Mouse (Mus musculus) embryo, embryonic 10.5 days (tissue): Measurements from ENCODE around the gene Sema5a.
"Not testable (repeated sequence)": the region's sequence is repeated elsewhere in the genome, so short reads cannot be mapped to it uniquely, and the experiment has no call there.

Experiments
- DNase-seq: peaks from one replicate; pipeline ENCODE4 v3.0.0-alpha.2; 2015; ENCODE audit warnings: low spot score

Sema5a gene

GRCm38 (mm10) chr15:32244344-32244955 is at the start of gene Sema5a:
TSS of gene Sema5a (plus strand) at chr15:32244810.
- peak; percentile 86 for DNase-seq

- DNase-seq, result peak; percentile 15
Observed at GRCm38 (mm10) chr15:32198076-32198475, 46.5 kb upstream of the Sema5a start.

GRCm38 (mm10) chr15:32198561-32198960 is 46.0 kb upstream of the Sema5a start:
- DNase-seq, result peak; percentile 18

GRCm38 (mm10) chr15:32203242-32203641 is 41.4 kb upstream of the Sema5a start:
- no peak for DNase-seq

- no peak for DNase-seq
Observed at GRCm38 (mm10) chr15:32204908-32205307, 39.7 kb upstream of the Sema5a start.

- DNase-seq, result not testable (repeated sequence)
Observed at GRCm38 (mm10) chr15:32214687-32215086, 29.9 kb upstream of the Sema5a start.

GRCm38 (mm10) chr15:32223028-32223427 is 21.6 kb upstream of the Sema5a start:
- DNase-seq, result no peak

GRCm38 (mm10) chr15:32225394-32225793 is 19.2 kb upstream of the Sema5a start:
- DNase-seq, result no peak

- DNase-seq, result no peak
Observed at GRCm38 (mm10) chr15:32226381-32226780, 18.2 kb upstream of the Sema5a start.

GRCm38 (mm10) chr15:32226888-32227395 is 17.7 kb upstream of the Sema5a start:
- no peak for DNase-seq

GRCm38 (mm10) chr15:32230066-32230465 is 14.5 kb upstream of the Sema5a start:
- no peak for DNase-seq

- DNase-seq, result no peak
Observed at GRCm38 (mm10) chr15:32232189-32232588, 12.4 kb upstream of the Sema5a start.

- not testable (repeated sequence) for DNase-seq
Observed at GRCm38 (mm10) chr15:32232666-32233141, 11.9 kb upstream of the Sema5a start.

GRCm38 (mm10) chr15:32233451-32233850 is 11.2 kb upstream of the Sema5a start:
- no peak for DNase-seq

- no peak for DNase-seq
Observed at GRCm38 (mm10) chr15:32239099-32239498, 5.5 kb upstream of the Sema5a start.

- DNase-seq, result no peak
Observed at GRCm38 (mm10) chr15:32240159-32240558, 4.5 kb upstream of the Sema5a start.

- no peak for DNase-seq
Observed at GRCm38 (mm10) chr15:32241666-32242065, 2.9 kb upstream of the Sema5a start.

- DNase-seq, result no peak
Observed at GRCm38 (mm10) chr15:32243096-32243785, 1.4 kb upstream of the Sema5a start.

GRCm38 (mm10) chr15:32243824-32244223 is 786 bp upstream of the Sema5a start:
- no peak for DNase-seq

GRCm38 (mm10) chr15:32244956-32245836 is 586 bp downstream of the Sema5a start:
- DNase-seq, result peak; percentile 52

GRCm38 (mm10) chr15:32245837-32246670 is 1.4 kb downstream of the Sema5a start:
- peak; percentile 89 for DNase-seq
